Mouse (Mus musculus) neural tube, embryonic 12.5 days (tissue): ENCODE measurements around the gene Psmd13. TPM values are rescaled to one million over a fixed set of nuclear protein-coding genes. Genes with fewer than 3 reads are reported as not detected.

ENCODE experiments used
- ATAC-seq: fragments of 200-750 bp; cut with Nextera tagmentation; 2 replicates; pipeline ENCODE4 v1.8.0; 2017; ENCODE audit warnings: low read depth, mild to moderate bottlenecking, moderate TSS enrichment, moderate library complexity; ENCODE audit not compliant: low FRiP score
- H3K27ac ChIP-seq: fragments of 300-500 bp; sonication (generic); 2 replicates; pipeline ENCODE4 v1.5.1; 2016
- H3K27me3 ChIP-seq: fragments of 300-500 bp; sonication (generic); replicated peaks from 2 replicates; pipeline ENCODE4 v1.6.1; 2016; ENCODE audit warnings: mild to moderate bottlenecking
- H3K36me3 ChIP-seq: fragments of 300-500 bp; sonication (generic); 2 replicates; pipeline ENCODE4 v1.6.1; 2016; ENCODE audit warnings: mild to moderate bottlenecking
- H3K4me1 ChIP-seq: fragments of 300-500 bp; sonication (generic); 2 replicates; pipeline ENCODE4 v1.6.1; 2016
- H3K4me2 ChIP-seq: fragments of 300-500 bp; sonication (generic); replicated peaks from 2 replicates; pipeline ENCODE4 v1.6.1; 2016; ENCODE audit warnings: mild to moderate bottlenecking
- H3K4me3 ChIP-seq: fragments of 300-500 bp; sonication (generic); 2 replicates; pipeline ENCODE4 v1.5.1; 2016
- H3K9ac ChIP-seq: fragments of 300-500 bp; sonication (generic); 2 replicates; pipeline ENCODE4 v1.6.1; 2016; ENCODE audit warnings: mild to moderate bottlenecking
- H3K9me3 ChIP-seq: fragments of 300-500 bp; sonication (generic); 2 replicates; pipeline ENCODE4 v1.6.1; 2016; ENCODE audit warnings: mild to moderate bottlenecking
- WGBS: fragments of 180-500 bp; shearing (Covaris S2); methylation state at CpG from one replicate; pipeline ENCODE4 v1.1.7; 2016; 5-methylcytosine and 5-hydroxymethylcytosine counted together
- polyA plus RNA-seq: library from polyadenylated mRNA; unstranded; fragments of >200 nt; fragmentation: Nextera tagmentation; extraction: Ambion mirVana; gene quantifications from 2 replicates; pipeline ENCODE4 v1.2.1, GENCODE M21; 2016

Gene Psmd13
- 293 and 317 TPM in 2 replicates for polyA plus RNA-seq

GRCm38 (mm10) chr7:140881696-140882468 is at the start of gene Psmd13, which contains the start of gene Sirt3:
Psmd13 (plus strand) TSS chr7:140881968.
Sirt3 (minus strand) TSS chr7:140882309.
- peaks cover 23% of the 10 kb centered on the region for H3K36me3 ChIP-seq
- WGBS = under 1% methylated on average over 59 of the region's 59 CpGs

GRCm38 (mm10) chr7:140833341-140833740 is 48.4 kb upstream of the Psmd13 start:
- H3K4me2 ChIP-seq = no peak overlapping the region
- no peak overlapping the region for H3K27ac ChIP-seq
- WGBS = 82% methylated on average over 4 of the region's 4 CpGs
- no peak overlapping the region for H3K4me3 ChIP-seq
- no peaks in the 10 kb centered on the region for H3K9me3 ChIP-seq
- no peaks in the 10 kb centered on the region for H3K36me3 ChIP-seq
- no peak overlapping the region for H3K9ac ChIP-seq
- no peaks in the 10 kb centered on the region for H3K27me3 ChIP-seq
- no peaks in the 10 kb centered on the region for H3K4me1 ChIP-seq
- no peak for ATAC-seq

More at GRCm38 (mm10) chr7:140881696-140882468, at the start of gene Psmd13, which contains the start of gene Sirt3:
- ATAC-seq = peak; percentile 97
- Histone ChIP-seq H3K4me1 (peaks cover 11% of the 10 kb centered on the region), H3K9me3 (no peaks in the 10 kb centered on the region), H3K27me3 (no peaks in the 10 kb centered on the region), H3K4me3 (peak within 1 kb of the TSS; percentile 95), H3K27ac (peak within 1 kb of the TSS; percentile 50), H3K9ac (peak within 1 kb of the TSS; percentile 86), H3K4me2 (peak within 1 kb of the TSS; percentile 77)

GRCm38 (mm10) chr7:140834968-140835757 is 46.6 kb upstream of the Psmd13 start, which contains the start of gene Urah:
Urah (plus strand) TSS chr7:140835018.
- H3K4me2 ChIP-seq = no peak within 1 kb of the TSS
- H3K4me1 ChIP-seq = no peaks in the 10 kb centered on the region
- no peaks in the 10 kb centered on the region for H3K9me3 ChIP-seq
- no peaks in the 10 kb centered on the region for H3K27me3 ChIP-seq
- no peaks in the 10 kb centered on the region for H3K36me3 ChIP-seq
- H3K4me3 ChIP-seq = no peak within 1 kb of the TSS
- ATAC-seq = no peak
- H3K27ac ChIP-seq = no peak within 1 kb of the TSS
- 51% methylated on average over 20 of the region's 20 CpGs for WGBS
- H3K9ac ChIP-seq = no peak within 1 kb of the TSS

GRCm38 (mm10) chr7:140835758-140836087 is 46.0 kb upstream of the Psmd13 start:
- H3K4me2 ChIP-seq = no peak overlapping the region
- no peaks in the 10 kb centered on the region for H3K4me1 ChIP-seq
- ATAC-seq = no peak
- H3K4me3 ChIP-seq = no peak overlapping the region
- no peak overlapping the region for H3K9ac ChIP-seq
- H3K9me3 ChIP-seq = no peaks in the 10 kb centered on the region
- WGBS = 77% methylated on average over 2 of the region's 2 CpGs
- no peaks in the 10 kb centered on the region for H3K36me3 ChIP-seq
- no peak overlapping the region for H3K27ac ChIP-seq
- H3K27me3 ChIP-seq = no peaks in the 10 kb centered on the region

GRCm38 (mm10) chr7:140836243-140837115 is 45.3 kb upstream of the Psmd13 start:
- H3K4me3 ChIP-seq = no peak overlapping the region
- WGBS = 88% methylated on average over 9 of the region's 9 CpGs
- no peak overlapping the region for H3K4me2 ChIP-seq
- H3K36me3 ChIP-seq = no peaks in the 10 kb centered on the region
- H3K4me1 ChIP-seq = no peaks in the 10 kb centered on the region
- H3K27ac ChIP-seq = no peak overlapping the region
- no peak for ATAC-seq
- H3K9ac ChIP-seq = no peak overlapping the region
- H3K9me3 ChIP-seq = no peaks in the 10 kb centered on the region
- peaks cover 4% of the 10 kb centered on the region; the same call in 1 of the 2 replicates for H3K27me3 ChIP-seq

- no peak overlapping the region for H3K9ac ChIP-seq
- no peaks in the 10 kb centered on the region for H3K9me3 ChIP-seq
- peaks cover 4% of the 10 kb centered on the region; the same call in 1 of the 2 replicates for H3K27me3 ChIP-seq
- H3K27ac ChIP-seq = no peak overlapping the region
- no peaks in the 10 kb centered on the region for H3K36me3 ChIP-seq
- H3K4me3 ChIP-seq = no peak overlapping the region
- no peaks in the 10 kb centered on the region for H3K4me1 ChIP-seq
- H3K4me2 ChIP-seq = no peak overlapping the region
- 64% methylated on average over 5 of the region's 5 CpGs for WGBS
- no peak for ATAC-seq
Observed at GRCm38 (mm10) chr7:140839556-140839955, 42.2 kb upstream of the Psmd13 start.

GRCm38 (mm10) chr7:140840750-140841735 is 40.7 kb upstream of the Psmd13 start:
- no peaks in the 10 kb centered on the region for H3K4me1 ChIP-seq
- H3K9ac ChIP-seq = no peak overlapping the region
- no peaks in the 10 kb centered on the region for H3K36me3 ChIP-seq
- no peak for ATAC-seq
- no peak overlapping the region for H3K4me3 ChIP-seq
- H3K27ac ChIP-seq = no peak overlapping the region
- H3K4me2 ChIP-seq = no peak overlapping the region
- H3K27me3 ChIP-seq = peaks cover 4% of the 10 kb centered on the region; the same call in 1 of the 2 replicates
- 35% methylated on average over 19 of the region's 19 CpGs for WGBS
- H3K9me3 ChIP-seq = no peaks in the 10 kb centered on the region

- peaks cover 4% of the 10 kb centered on the region; the same call in 1 of the 2 replicates for H3K27me3 ChIP-seq
- no peaks in the 10 kb centered on the region for H3K36me3 ChIP-seq
- H3K9me3 ChIP-seq = no peaks in the 10 kb centered on the region
- 81% methylated on average over 7 of the region's 7 CpGs for WGBS
- no peak overlapping the region for H3K27ac ChIP-seq
- no peak overlapping the region for H3K4me2 ChIP-seq
- ATAC-seq = no peak
- no peaks in the 10 kb centered on the region for H3K4me1 ChIP-seq
- no peak overlapping the region for H3K4me3 ChIP-seq
- no peak overlapping the region for H3K9ac ChIP-seq
Observed at GRCm38 (mm10) chr7:140843806-140844205, 38.0 kb upstream of the Psmd13 start.

- WGBS = 35% methylated on average over 14 of the region's 14 CpGs
- Histone ChIP-seq H3K4me3 (no peak within 1 kb of the TSS), H3K36me3 (no peaks in the 10 kb centered on the region), H3K27me3 (peaks cover 4% of the 10 kb centered on the region; the same call in 1 of the 2 replicates), H3K4me2 (no peak within 1 kb of the TSS), H3K27ac (no peak within 1 kb of the TSS), H3K9ac (no peak within 1 kb of the TSS), H3K4me1 (no peaks in the 10 kb centered on the region), H3K9me3 (no peaks in the 10 kb centered on the region)
- peak; percentile 77 for ATAC-seq
Observed at GRCm38 (mm10) chr7:140844905-140845665, 36.7 kb upstream of the Psmd13 start, which contains the start of gene Scgb1c1. Scgb1c1 (plus strand) TSS chr7:140845547.

- Histone ChIP-seq H3K4me2 (no peak overlapping the region), H3K27me3 (peaks cover 4% of the 10 kb centered on the region; the same call in 1 of the 2 replicates), H3K4me3 (no peak overlapping the region), H3K27ac (no peak overlapping the region), H3K9me3 (no peaks in the 10 kb centered on the region), H3K9ac (no peak overlapping the region), H3K36me3 (no peaks in the 10 kb centered on the region), H3K4me1 (no peaks in the 10 kb centered on the region)
- ATAC-seq = no peak
- 67% methylated on average over 4 of the region's 4 CpGs for WGBS
Observed at GRCm38 (mm10) chr7:140845683-140846082, 36.1 kb upstream of the Psmd13 start.
